Mouse (Mus musculus) limb, embryonic 11.5 days (tissue): ENCODE measurements around the gene Edc3. TPM values are rescaled to one million over a fixed set of nuclear protein-coding genes. Genes with fewer than 3 reads are reported as not detected.

Experiments used
- ATAC-seq: fragments of 200-750 bp; cut with Nextera tagmentation; 2 replicates; pipeline ENCODE4 v1.8.0; 2017; ENCODE audit warnings: low read depth; ENCODE audit not compliant: insufficient number of reproducible peaks, low FRiP score, low TSS enrichment
- DNase-seq: peaks from one replicate; pipeline ENCODE4 v3.0.0-alpha.2; 2015; ENCODE audit warnings: low spot score
- H3K27ac ChIP-seq: fragments of 300-500 bp; sonication (generic); replicated peaks from 2 replicates; pipeline ENCODE4 v1.5.1; 2014; ENCODE audit warnings: low read depth, mild to moderate bottlenecking, low read length
- H3K27me3 ChIP-seq: fragments of 300-500 bp; sonication (generic); 2 replicates; pipeline ENCODE4 v1.6.1; 2014; ENCODE audit warnings: mild to moderate bottlenecking, low read length, mixed read lengths; ENCODE audit not compliant: control insufficient read depth, insufficient read depth
- H3K36me3 ChIP-seq: fragments of 300-500 bp; sonication (generic); 2 replicates; pipeline ENCODE4 v1.6.1; 2014; ENCODE audit warnings: mild to moderate bottlenecking, low read length, moderate library complexity, mixed read lengths; ENCODE audit not compliant: control insufficient read depth, insufficient read depth
- H3K4me1 ChIP-seq: fragments of 300-500 bp; sonication (generic); 2 replicates; pipeline ENCODE4 v1.6.1; 2014; ENCODE audit warnings: low read length, mixed read lengths; ENCODE audit not compliant: control insufficient read depth, insufficient read depth
- H3K4me2 ChIP-seq: fragments of 300-500 bp; sonication (generic); 2 replicates; pipeline ENCODE4 v1.6.1; 2014; ENCODE audit warnings: low read depth, mild to moderate bottlenecking, moderate library complexity; ENCODE audit not compliant: severe bottlenecking
- H3K4me3 ChIP-seq: fragments of 300-500 bp; sonication (generic); 2 replicates; pipeline ENCODE4 v1.5.1; 2014; ENCODE audit warnings: low read depth, low read length
- H3K9ac ChIP-seq: fragments of 300-500 bp; sonication (generic); 2 replicates; pipeline ENCODE4 v1.6.1; 2014; ENCODE audit warnings: mild to moderate bottlenecking, low read length
- H3K9me3 ChIP-seq: fragments of 300-500 bp; sonication (generic); 2 replicates; pipeline ENCODE4 v1.6.1; 2016; ENCODE audit warnings: low read length; ENCODE audit not compliant: control insufficient read depth
- WGBS: fragments of 180-500 bp; shearing (Covaris S2); extraction: QIAGEN DNeasy Blood & Tissue Kit; methylation state at CpG from one replicate; pipeline ENCODE4 v1.1.7; 2014; 5-methylcytosine and 5-hydroxymethylcytosine counted together
- polyA plus RNA-seq: library from polyadenylated mRNA; unstranded; fragments of >200 nt; fragmentation: Nextera tagmentation; extraction: Ambion mirVana; gene quantifications from 2 replicates; pipeline ENCODE4 v1.2.1, GENCODE M21; 2014

Gene Edc3
- polyA plus RNA-seq, 1 experiment from 2014 or later = 29.2 TPM

DNA sequence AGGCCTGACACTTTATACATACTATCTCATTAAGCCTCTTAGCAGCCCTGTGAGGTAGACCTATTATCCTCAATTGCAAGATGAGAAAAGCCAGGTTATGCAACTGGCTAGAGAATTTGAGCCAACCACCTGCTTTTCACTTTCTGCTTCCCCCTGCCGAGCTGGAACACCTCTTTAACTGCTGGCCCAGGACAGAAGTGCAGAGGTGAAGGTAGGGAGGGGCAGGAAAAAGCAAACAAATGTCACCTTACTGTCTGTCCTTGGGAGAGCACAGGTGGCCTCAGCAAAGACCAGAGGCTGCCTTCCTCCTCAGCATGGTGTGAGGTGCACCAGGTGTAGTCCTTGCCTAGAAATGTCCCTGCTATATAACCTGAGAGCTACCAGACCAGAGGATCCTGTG lies 40.1 kb upstream of the Edc3 start:
- Histone ChIP-seq H3K4me3 (no peak overlapping the region), H3K27me3 (no peaks in the 10 kb centered on the region), H3K27ac (no peak overlapping the region), H3K36me3 (no peaks in the 10 kb centered on the region), H3K9me3 (no peaks in the 10 kb centered on the region), H3K4me1 (no peaks in the 10 kb centered on the region), H3K9ac (no peak overlapping the region), H3K4me2 (no peak overlapping the region)
- no peak for DNase-seq
- ATAC-seq = no peak
- 47% methylated on average over 1 of the region's 1 CpGs for WGBS

GRCm38 (mm10) chr9:57669566-57669965 lies 38.8 kb upstream of the Edc3 start:
- H3K36me3 ChIP-seq = no peaks in the 10 kb centered on the region
- no peaks in the 10 kb centered on the region for H3K4me1 ChIP-seq
- no peak overlapping the region for H3K9ac ChIP-seq
- no peak overlapping the region for H3K4me3 ChIP-seq
- 84% methylated on average over 3 of the region's 3 CpGs for WGBS
- no peak overlapping the region for H3K27ac ChIP-seq
- ATAC-seq = no peak
- H3K4me2 ChIP-seq = no peak overlapping the region
- H3K27me3 ChIP-seq = no peaks in the 10 kb centered on the region
- no peaks in the 10 kb centered on the region for H3K9me3 ChIP-seq
- DNase-seq = no peak

DNA sequence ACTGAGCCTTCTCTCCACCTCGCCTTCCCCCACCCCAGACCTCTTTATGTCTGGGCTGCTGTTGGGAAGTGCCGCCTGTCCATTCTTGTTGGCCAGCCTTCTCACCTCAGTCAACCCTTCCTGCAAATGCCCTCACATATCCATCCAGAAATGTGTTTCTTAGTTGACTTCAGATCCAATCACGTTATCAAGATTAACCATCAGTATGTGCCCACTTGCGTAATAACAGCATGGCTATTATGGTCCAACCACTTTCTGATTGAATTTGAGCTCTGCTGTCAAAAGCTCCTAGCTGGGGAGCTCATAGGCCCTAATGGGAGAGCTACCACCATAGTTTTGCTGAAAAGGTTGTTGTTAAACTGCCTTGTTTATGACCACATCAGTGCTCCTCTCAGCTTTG lies 37.3 kb upstream of the Edc3 start:
- Histone ChIP-seq H3K36me3 (no peaks in the 10 kb centered on the region), H3K9me3 (no peaks in the 10 kb centered on the region), H3K27ac (no peak overlapping the region), H3K4me1 (no peaks in the 10 kb centered on the region), H3K27me3 (no peaks in the 10 kb centered on the region), H3K4me3 (no peak overlapping the region), H3K9ac (no peak overlapping the region), H3K4me2 (no peak overlapping the region)
- ATAC-seq (no peak), DNase-seq (no peak)
- WGBS = 89% methylated on average over 4 of the region's 4 CpGs

DNA sequence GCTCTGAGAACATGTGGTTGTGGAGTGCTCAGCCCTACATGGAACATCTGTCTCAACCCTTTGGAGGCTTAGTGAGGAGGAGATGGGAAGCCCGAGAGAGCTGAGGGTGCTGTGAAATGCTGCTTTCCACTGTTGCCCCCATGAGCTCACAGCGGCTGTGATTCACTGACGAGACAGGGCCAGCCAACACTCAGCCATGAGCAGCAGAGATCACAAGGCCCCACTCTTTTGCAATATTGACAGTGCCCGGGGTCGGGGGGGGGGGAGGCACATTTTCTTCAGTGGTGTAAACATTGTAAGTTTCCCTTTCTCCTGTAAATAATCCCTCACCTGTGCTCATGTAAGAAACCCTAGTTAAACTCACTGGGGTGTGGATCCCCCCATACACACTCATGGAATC lies 36.8 kb upstream of the Edc3 start:
- Histone ChIP-seq H3K4me1 (no peaks in the 10 kb centered on the region), H3K27ac (no peak overlapping the region), H3K9me3 (no peaks in the 10 kb centered on the region), H3K27me3 (no peaks in the 10 kb centered on the region), H3K9ac (no peak overlapping the region), H3K4me3 (no peak overlapping the region), H3K4me2 (no peak overlapping the region), H3K36me3 (no peaks in the 10 kb centered on the region)
- 82% methylated on average over 5 of the region's 5 CpGs for WGBS
- ATAC-seq (no peak), DNase-seq (no peak)

- WGBS = 86% methylated on average over 10 of the region's 10 CpGs
- no peak overlapping the region for H3K4me3 ChIP-seq
Measured at GRCm38 (mm10) chr9:57681411-57681810, 26.9 kb upstream of the Edc3 start.

DNA sequence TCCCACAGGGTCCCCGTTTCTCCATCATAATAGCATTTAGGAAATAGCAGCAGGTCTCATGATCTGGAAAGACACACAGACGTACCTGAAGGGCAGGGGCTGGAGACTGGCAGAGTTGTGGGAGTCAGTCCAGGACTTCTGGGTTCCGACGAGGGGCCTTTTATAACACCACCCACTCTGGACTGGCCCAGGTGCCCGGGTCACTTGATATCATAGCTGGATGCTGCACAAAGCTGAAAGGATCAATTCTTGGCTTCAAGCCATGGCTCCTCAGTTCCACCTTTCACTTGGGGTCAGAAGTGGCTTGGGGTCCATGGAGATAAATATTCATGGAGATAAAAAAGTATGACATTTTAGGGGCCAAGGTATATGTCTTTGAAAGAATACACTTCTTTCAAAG lies 24.8 kb upstream of the Edc3 start, which contains the start of gene Cyp1a2:
Gene Cyp1a2 (minus strand): TSS at position 184 of the 400 bp plus-strand sequence.
- ATAC-seq = no peak
- WGBS = 76% methylated on average over 5 of the region's 5 CpGs
- no peaks in the 10 kb centered on the region for H3K4me1 ChIP-seq
- no peak within 1 kb of the TSS for H3K9ac ChIP-seq
- no peaks in the 10 kb centered on the region for H3K27me3 ChIP-seq
- no peak within 1 kb of the TSS for H3K4me2 ChIP-seq
- H3K9me3 ChIP-seq = no peaks in the 10 kb centered on the region
- no peak within 1 kb of the TSS for H3K27ac ChIP-seq
- no peaks in the 10 kb centered on the region for H3K36me3 ChIP-seq
- no peak within 1 kb of the TSS for H3K4me3 ChIP-seq
- no peak for DNase-seq

More at GRCm38 (mm10) chr9:57681411-57681810, 26.9 kb upstream of the Edc3 start:
- Histone ChIP-seq H3K4me1 (no peaks in the 10 kb centered on the region), H3K27ac (no peak overlapping the region), H3K4me2 (no peak overlapping the region), H3K27me3 (no peaks in the 10 kb centered on the region), H3K36me3 (no peaks in the 10 kb centered on the region), H3K9me3 (no peaks in the 10 kb centered on the region), H3K9ac (no peak overlapping the region)
- DNase-seq (no peak), ATAC-seq (no peak)

DNA sequence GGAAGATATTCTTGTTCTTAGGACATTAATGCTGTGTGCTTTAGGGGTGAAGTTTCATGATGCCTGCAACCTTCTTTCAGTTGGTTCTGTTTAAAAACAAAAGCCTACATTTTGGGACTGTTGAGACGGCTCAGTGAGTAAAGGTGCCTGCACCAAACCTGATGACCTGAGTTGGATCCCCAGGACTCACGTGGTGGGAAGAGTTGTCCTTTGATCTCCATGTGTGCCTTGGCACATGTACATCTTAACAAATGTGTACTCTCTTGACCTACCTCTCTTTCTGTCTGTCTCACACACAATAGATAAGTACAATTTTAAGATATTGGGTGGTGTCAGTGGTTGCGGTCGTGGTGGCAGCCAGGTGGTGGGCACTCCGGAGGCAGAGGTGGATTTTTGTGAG lies 22.3 kb upstream of the Edc3 start:
- no peak for ATAC-seq
- Histone ChIP-seq H3K4me1 (no peaks in the 10 kb centered on the region), H3K27ac (no peak overlapping the region), H3K27me3 (no peaks in the 10 kb centered on the region), H3K9me3 (no peaks in the 10 kb centered on the region), H3K9ac (no peak overlapping the region), H3K4me2 (no peak overlapping the region), H3K4me3 (no peak overlapping the region), H3K36me3 (no peaks in the 10 kb centered on the region)
- WGBS = 89% methylated on average over 5 of the region's 5 CpGs
- no peak for DNase-seq

DNA sequence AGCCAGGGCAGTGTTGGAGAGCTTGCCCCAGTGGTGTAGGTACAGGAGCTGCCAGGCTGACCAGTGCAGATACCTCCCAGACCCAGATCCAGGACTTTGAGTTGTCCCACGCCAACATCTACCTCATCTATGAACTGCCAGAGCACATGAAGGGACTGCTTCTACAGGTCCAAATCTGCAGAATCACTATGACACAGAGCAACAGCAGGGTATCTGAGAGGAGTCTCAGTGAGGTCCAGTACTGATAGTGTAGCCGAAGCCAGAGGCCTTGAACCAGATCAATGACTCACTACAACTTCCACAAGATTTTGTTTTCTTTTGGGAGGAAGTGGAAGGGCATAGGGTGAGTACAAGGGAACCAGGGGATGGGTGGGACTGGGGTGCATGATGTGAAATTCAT lies 20.6 kb upstream of the Edc3 start, which contains the start of gene Cyp1a1:
Gene Cyp1a1 (plus strand): TSS at position 178 of the 400 bp plus-strand sequence.
- H3K27ac ChIP-seq = no peak within 1 kb of the TSS
- no peak for DNase-seq
- no peak within 1 kb of the TSS for H3K9ac ChIP-seq

GRCm38 (mm10) chr9:57688158-57688557 lies 20.2 kb upstream of the Edc3 start:
- H3K27me3 ChIP-seq = no peaks in the 10 kb centered on the region
- no peaks in the 10 kb centered on the region for H3K4me1 ChIP-seq
- no peak overlapping the region for H3K4me3 ChIP-seq
- no peak overlapping the region for H3K4me2 ChIP-seq
- no peak for DNase-seq
- no peak overlapping the region for H3K9ac ChIP-seq
- WGBS = 51% methylated on average over 2 of the region's 2 CpGs
- ATAC-seq = no peak
- H3K36me3 ChIP-seq = no peaks in the 10 kb centered on the region
- H3K9me3 ChIP-seq = no peaks in the 10 kb centered on the region
- no peak overlapping the region for H3K27ac ChIP-seq

More for the DNA sequence above, 20.6 kb upstream of the Edc3 start, which contains the start of gene Cyp1a1:
- Histone ChIP-seq H3K4me2 (no peak within 1 kb of the TSS), H3K4me1 (no peaks in the 10 kb centered on the region), H3K9me3 (no peaks in the 10 kb centered on the region), H3K4me3 (no peak within 1 kb of the TSS), H3K36me3 (no peaks in the 10 kb centered on the region), H3K27me3 (no peaks in the 10 kb centered on the region)
- 82% methylated on average over 2 of the region's 2 CpGs for WGBS
- no peak for ATAC-seq
